ENCODE assay signal across 8 mouse cellular contexts in genomic region chr8:123806374-123806935, GRCm38 (mm10). TPM values are rescaled to one million over a fixed set of nuclear protein-coding genes. Genes with fewer than 3 reads are reported as not detected.
DNase-seq lines count a peak whose midpoint lies in the region; ATAC-seq and TF ChIP-seq lines count a peak whose summit lies in the region.

No protein-coding gene starts in this region.

- H3K4me2 ChIP-seq in lung, embryonic 14.5 days = peak overlapping the region; percentile 78
- peak overlapping the region; percentile 91 for H3K4me2 ChIP-seq in embryonic facial prominence, embryonic 14.5 days (ENCODE audit: low read depth, low read length)
- peak overlapping the region; percentile 79 for H3K4me2 ChIP-seq in intestine, embryonic 15.5 days (replicated peaks)
- H3K4me2 ChIP-seq in neural tube, embryonic 12.5 days (replicated peaks) = peak overlapping the region; percentile 79

- peak overlapping the region; percentile 80 for H3K9ac ChIP-seq in lung, embryonic 14.5 days
- peak overlapping the region; percentile 85 for H3K9ac ChIP-seq in embryonic facial prominence, embryonic 14.5 days (ENCODE audit: low read depth, low read length)
- H3K9ac ChIP-seq in intestine, embryonic 15.5 days = peak overlapping the region; percentile 90
- peak overlapping the region; percentile 75 for H3K9ac ChIP-seq in neural tube, embryonic 12.5 days

- no peaks in the 10 kb centered on the region for H3K36me3 ChIP-seq in lung, embryonic 14.5 days (ENCODE audit: insufficient read depth)
- no peaks in the 10 kb centered on the region for H3K36me3 ChIP-seq in embryonic facial prominence, embryonic 14.5 days (ENCODE audit: control insufficient read depth, insufficient read depth, low read length)
- H3K36me3 ChIP-seq in intestine, embryonic 15.5 days = no peaks in the 10 kb centered on the region
- H3K36me3 ChIP-seq in neural tube, embryonic 12.5 days = no peaks in the 10 kb centered on the region; the same call in 1 of the 2 replicates

- H3K4me3 ChIP-seq in lung, embryonic 14.5 days (ENCODE audit: low read depth, low read length) = peak overlapping the region; percentile 65
- H3K4me3 ChIP-seq in embryonic facial prominence, embryonic 14.5 days (ENCODE audit: low read depth, low read length) = peak overlapping the region; percentile 79
- H3K4me3 ChIP-seq in intestine, embryonic 15.5 days (replicated peaks) = peak overlapping the region; percentile 80
- peak overlapping the region; percentile 76 for H3K4me3 ChIP-seq in neural tube, embryonic 12.5 days

- ATAC-seq in lung, embryonic 14.5 days (ENCODE audit: insufficient read depth) = no peak; the same call in 1 of the 2 replicates
- peak; percentile 3; the same call in 1 of the 2 replicates for ATAC-seq in embryonic facial prominence, embryonic 14.5 days (ENCODE audit: low read depth)
- 0 out of 2 replicates have a peak, but pooled peaks have one; percentile 7 for ATAC-seq in intestine, embryonic 15.5 days
- no peak; the same call in 1 of the 2 replicates for ATAC-seq in neural tube, embryonic 12.5 days (ENCODE audit: low FRiP score, low read depth)

- H3K9me3 ChIP-seq in lung, embryonic 14.5 days (ENCODE audit: low read depth, low read length) = no peaks in the 10 kb centered on the region
- no peaks in the 10 kb centered on the region for H3K9me3 ChIP-seq in embryonic facial prominence, embryonic 14.5 days (ENCODE audit: control insufficient read depth, low read length)
- no peaks in the 10 kb centered on the region; the same call in 1 of the 2 replicates for H3K9me3 ChIP-seq in intestine, embryonic 15.5 days
- H3K9me3 ChIP-seq in neural tube, embryonic 12.5 days = no peaks in the 10 kb centered on the region

- DNase-seq in lung, embryonic 14.5 days = peak; percentile 10
- no peak for DNase-seq in lung, postnatal 10 days
- DNase-seq in embryonic facial prominence, embryonic 14.5 days (ENCODE audit: low spot score) = peak; percentile 10
- no peak for DNase-seq in layer of hippocampus, adult 8-10 months (ENCODE audit: low spot score in 2 of 2)
- no peak for DNase-seq in spleen, adult 18-20 months
- no peak for DNase-seq in ovary, adult 18-20 months (ENCODE audit: low spot score)

- H3K27me3 ChIP-seq in lung, embryonic 14.5 days (ENCODE audit: insufficient read depth, low read length) = no peaks in the 10 kb centered on the region
- H3K27me3 ChIP-seq in embryonic facial prominence, embryonic 14.5 days (replicated peaks; ENCODE audit: control insufficient read depth, insufficient read depth, low read length) = no peaks in the 10 kb centered on the region
- H3K27me3 ChIP-seq in intestine, embryonic 15.5 days (replicated peaks) = no peaks in the 10 kb centered on the region
- H3K27me3 ChIP-seq in neural tube, embryonic 12.5 days (replicated peaks) = no peaks in the 10 kb centered on the region

- WGBS in lung, embryonic 14.5 days = 2% methylated on average over 12 of the region's 12 CpGs
- WGBS in embryonic facial prominence, embryonic 14.5 days = 3% methylated on average over 12 of the region's 12 CpGs
- WGBS in intestine, embryonic 15.5 days = 2% methylated on average over 12 of the region's 12 CpGs
- under 1% methylated on average over 12 of the region's 12 CpGs for WGBS in neural tube, embryonic 12.5 days

- no peak overlapping the region for H3K27ac ChIP-seq in lung, embryonic 14.5 days (ENCODE audit: low read depth)
- H3K27ac ChIP-seq in embryonic facial prominence, embryonic 14.5 days (replicated peaks; ENCODE audit: low read depth, low read length) = peak overlapping the region; percentile 75
- peak overlapping the region; percentile 75; the same call in 1 of the 2 replicates for H3K27ac ChIP-seq in intestine, embryonic 15.5 days
- peak overlapping the region; percentile 43; the same call in 1 of the 2 replicates for H3K27ac ChIP-seq in neural tube, embryonic 12.5 days

- TF ChIP-seq CTCF in lung, embryonic 14.5 days (IDR thresholded peaks at IDR 0.05; ENCODE audit: low read depth) = no peak

- H3K4me1 ChIP-seq in lung, embryonic 14.5 days (ENCODE audit: insufficient read depth) = 0 out of 2 replicates have a peak, but pooled peaks cover 3% of the 10 kb centered on the region
- H3K4me1 ChIP-seq in embryonic facial prominence, embryonic 14.5 days (ENCODE audit: control insufficient read depth, insufficient read depth, low read length) = peaks cover 11% of the 10 kb centered on the region
- H3K4me1 ChIP-seq in intestine, embryonic 15.5 days (replicated peaks) = peaks cover 16% of the 10 kb centered on the region
- peaks cover 23% of the 10 kb centered on the region for H3K4me1 ChIP-seq in neural tube, embryonic 12.5 days

RNA-seq across cellular contexts. Expression of gene Rab4a, which starts 0.7 kb away (rescaled TPM):
- 30.1 and 32.1 TPM in 2 replicates for polyA plus RNA-seq in lung, embryonic 14.5 days (2014; fragmentation: Nextera tagmentation; extraction: Ambion mirVana)
- polyA plus RNA-seq in embryonic facial prominence, embryonic 14.5 days (2014; fragmentation: Nextera tagmentation; extraction: Ambion mirVana) = 46.6 and 46.8 TPM in 2 replicates
- polyA plus RNA-seq in intestine, embryonic 15.5 days (2015; fragmentation: Nextera tagmentation; extraction: Ambion mirVana) = 53.1 and 54.8 TPM in 2 replicates
- 73.0 and 74.2 TPM in 2 replicates for polyA plus RNA-seq in neural tube, embryonic 12.5 days (2016; fragmentation: Nextera tagmentation; extraction: Ambion mirVana)
- total RNA-seq in layer of hippocampus, adult 8-10 months (2022) = 10 to 100 TPM; 42.9 to 44.6 (median 43.4) TPM

RNA-seq across cellular contexts. Expression of gene Ccsap, which starts 53.6 kb away (rescaled TPM):
- polyA plus RNA-seq in lung, embryonic 14.5 days (2014; fragmentation: Nextera tagmentation; extraction: Ambion mirVana) = 5.6 and 7.1 TPM in 2 replicates
- polyA plus RNA-seq in embryonic facial prominence, embryonic 14.5 days (2014; fragmentation: Nextera tagmentation; extraction: Ambion mirVana) = 4.4 and 4.6 TPM in 2 replicates
- polyA plus RNA-seq in intestine, embryonic 15.5 days (2015; fragmentation: Nextera tagmentation; extraction: Ambion mirVana) = 3.4 and 3.6 TPM in 2 replicates
- polyA plus RNA-seq in neural tube, embryonic 12.5 days (2016; fragmentation: Nextera tagmentation; extraction: Ambion mirVana) = 8.2 and 8.5 TPM in 2 replicates
- 10 to 100 TPM; 52.3 to 55.6 (median 53.4) TPM for total RNA-seq in layer of hippocampus, adult 8-10 months (2022)

Comparison
In these comparisons a context has a peak if more than half of its experiments do, and no peak if none do; other contexts are left out.
1. DNase-seq: peak in lung, embryonic 14.5 days (single experiment) and embryonic facial prominence, embryonic 14.5 days (single experiment); none in lung, postnatal 10 days (single experiment), layer of hippocampus, adult 8-10 months (0 of 2), spleen, adult 18-20 months (0 of 2) and ovary, adult 18-20 months (single experiment).
2. ATAC-seq: peak in embryonic facial prominence, embryonic 14.5 days (single experiment) and intestine, embryonic 15.5 days (single experiment); none in lung, embryonic 14.5 days (single experiment) and neural tube, embryonic 12.5 days (single experiment).
3. Peak in every context shown above with its lines, with median percentiles within 50 percentile points of each other: H3K4me2 ChIP-seq, H3K4me3 ChIP-seq and H3K9ac ChIP-seq.